Mouse (Mus musculus) hindbrain, embryonic 15.5 days (tissue): ENCODE data around the gene Ralgapa2. TPM values are rescaled to one million over a fixed set of nuclear protein-coding genes. Genes with fewer than 3 reads are reported as not detected.
A peak's percentile ranks its signal among the peaks of the same experiment; 100 is the strongest.

Experiments
- ATAC-seq: fragments of 200-750 bp; cut with Nextera tagmentation; 2 replicates; pipeline ENCODE4 v1.8.0; 2017; ENCODE audit warnings: low read depth, moderate number of reproducible peaks, moderate TSS enrichment; ENCODE audit not compliant: low FRiP score
- H3K27ac ChIP-seq: fragments of 300-500 bp; sonication (generic); replicated peaks from 2 replicates; pipeline ENCODE4 v1.5.1; 2015; ENCODE audit warnings: mild to moderate bottlenecking, inconsistent platforms
- H3K27me3 ChIP-seq: fragments of 300-500 bp; sonication (generic); 2 replicates; pipeline ENCODE4 v1.6.1; 2015; ENCODE audit warnings: control low read depth, inconsistent platforms
- H3K36me3 ChIP-seq: fragments of 300-500 bp; sonication (generic); 2 replicates; pipeline ENCODE4 v1.6.1; 2015; ENCODE audit warnings: control low read depth, inconsistent platforms
- H3K4me1 ChIP-seq: fragments of 300-500 bp; sonication (generic); replicated peaks from 2 replicates; pipeline ENCODE4 v1.6.1; 2015; ENCODE audit warnings: control low read depth, inconsistent platforms
- H3K4me2 ChIP-seq: fragments of 300-500 bp; sonication (generic); 2 replicates; pipeline ENCODE4 v1.6.1; 2015; ENCODE audit warnings: moderate library complexity, mild to moderate bottlenecking, inconsistent platforms
- H3K4me3 ChIP-seq: fragments of 300-500 bp; sonication (generic); 2 replicates; pipeline ENCODE4 v1.5.1; 2015; ENCODE audit warnings: mild to moderate bottlenecking, inconsistent platforms
- H3K9ac ChIP-seq: fragments of 300-500 bp; sonication (generic); 2 replicates; pipeline ENCODE4 v1.6.1; 2015; ENCODE audit warnings: inconsistent platforms
- H3K9me3 ChIP-seq: fragments of 300-500 bp; sonication (generic); 2 replicates; pipeline ENCODE4 v1.6.1; 2016; ENCODE audit warnings: control low read depth, inconsistent platforms
- WGBS: fragments of 180-500 bp; shearing (Covaris S2); methylation state at CpG from one replicate; pipeline ENCODE4 v1.1.7; 2015; 5-methylcytosine and 5-hydroxymethylcytosine counted together
- polyA plus RNA-seq: library from polyadenylated mRNA; unstranded; fragments of >200 nt; fragmentation: Nextera tagmentation; extraction: Ambion mirVana; gene quantifications from 2 replicates; pipeline ENCODE4 v1.2.1, GENCODE M21; 2015

Gene Ralgapa2
- polyA plus RNA-seq, 1 experiment from 2014 or later: 10.1 TPM

GRCm38 (mm10) chr2:146423032-146423691 is 89.0 kb downstream of the Ralgapa2 start:
- ATAC-seq: no peak

GRCm38 (mm10) chr2:146416283-146416682 is 95.9 kb downstream of the Ralgapa2 start:
- Histone ChIP-seq H3K4me1 (peaks cover 9% of the 10 kb centered on the region; the same call in 1 of the 2 replicates), H3K27ac (no peak overlapping the region), H3K4me2 (no peak overlapping the region), H3K9ac (no peak overlapping the region), H3K36me3 (peaks cover 9% of the 10 kb centered on the region; the same call in 1 of the 2 replicates), H3K9me3 (no peaks in the 10 kb centered on the region), H3K27me3 (no peaks in the 10 kb centered on the region), H3K4me3 (no peak overlapping the region)
- 91% methylated on average over 2 of the region's 2 CpGs for WGBS
- ATAC-seq: no peak

More at GRCm38 (mm10) chr2:146423032-146423691, 89.0 kb downstream of the Ralgapa2 start:
- Histone ChIP-seq H3K27ac (no peak overlapping the region), H3K36me3 (peaks cover 14% of the 10 kb centered on the region), H3K9me3 (no peaks in the 10 kb centered on the region), H3K4me1 (no peaks in the 10 kb centered on the region), H3K4me2 (no peak overlapping the region), H3K27me3 (no peaks in the 10 kb centered on the region), H3K4me3 (no peak overlapping the region), H3K9ac (no peak overlapping the region)
- WGBS: 79% methylated on average over 5 of the region's 5 CpGs

- Histone ChIP-seq H3K4me1 (peaks cover 9% of the 10 kb centered on the region; the same call in 1 of the 2 replicates), H3K27me3 (no peaks in the 10 kb centered on the region), H3K4me2 (peak overlapping the region; percentile 40), H3K36me3 (peaks cover 10% of the 10 kb centered on the region; the same call in 1 of the 2 replicates), H3K27ac (peak overlapping the region; percentile 77), H3K4me3 (no peak overlapping the region), H3K9me3 (no peaks in the 10 kb centered on the region), H3K9ac (no peak overlapping the region)
- ATAC-seq: peak; percentile 96
- 26% methylated on average over 8 of the region's 8 CpGs for WGBS
These were observed 97.5 kb downstream of the Ralgapa2 start for GRCm38 (mm10) chr2:146414484-146415291.

- H3K4me2 ChIP-seq: no peak overlapping the region
- peaks cover 9% of the 10 kb centered on the region; the same call in 1 of the 2 replicates for H3K4me1 ChIP-seq
- peaks cover 13% of the 10 kb centered on the region for H3K36me3 ChIP-seq
- no peak overlapping the region for H3K4me3 ChIP-seq
- no peaks in the 10 kb centered on the region for H3K9me3 ChIP-seq
- 81% methylated on average over 9 of the region's 9 CpGs for WGBS
- no peak overlapping the region for H3K9ac ChIP-seq
- ATAC-seq: no peak
- no peaks in the 10 kb centered on the region for H3K27me3 ChIP-seq
- H3K27ac ChIP-seq: no peak overlapping the region
These were observed 99.4 kb downstream of the Ralgapa2 start for GRCm38 (mm10) chr2:146412733-146413132.

- Histone ChIP-seq H3K9ac (no peak overlapping the region), H3K9me3 (no peaks in the 10 kb centered on the region), H3K27me3 (no peaks in the 10 kb centered on the region), H3K4me2 (no peak overlapping the region), H3K36me3 (peaks cover 13% of the 10 kb centered on the region), H3K27ac (no peak overlapping the region), H3K4me1 (peaks cover 9% of the 10 kb centered on the region; the same call in 1 of the 2 replicates), H3K4me3 (no peak overlapping the region)
- no peak for ATAC-seq
- WGBS: 86% methylated on average over 5 of the region's 5 CpGs
These were observed 100.2 kb downstream of the Ralgapa2 start for GRCm38 (mm10) chr2:146411904-146412303.

GRCm38 (mm10) chr2:146407078-146407477 is 105.1 kb downstream of the Ralgapa2 start:
- Histone ChIP-seq H3K9ac (no peak overlapping the region), H3K36me3 (peaks cover 21% of the 10 kb centered on the region), H3K27me3 (no peaks in the 10 kb centered on the region), H3K9me3 (no peaks in the 10 kb centered on the region), H3K4me2 (no peak overlapping the region), H3K4me3 (no peak overlapping the region), H3K27ac (no peak overlapping the region), H3K4me1 (no peaks in the 10 kb centered on the region)
- WGBS: 92% methylated on average over 4 of the region's 4 CpGs
- no peak for ATAC-seq

GRCm38 (mm10) chr2:146401588-146401987 is 110.6 kb downstream of the Ralgapa2 start:
- Histone ChIP-seq H3K4me3 (no peak overlapping the region), H3K27me3 (no peaks in the 10 kb centered on the region), H3K27ac (no peak overlapping the region), H3K4me1 (no peaks in the 10 kb centered on the region), H3K36me3 (0 out of 2 replicates have a peak, but pooled peaks cover 11% of the 10 kb centered on the region), H3K4me2 (no peak overlapping the region), H3K9me3 (no peaks in the 10 kb centered on the region), H3K9ac (no peak overlapping the region)
- ATAC-seq: no peak

GRCm38 (mm10) chr2:146400738-146401137 is 111.4 kb downstream of the Ralgapa2 start:
- ATAC-seq: no peak

GRCm38 (mm10) chr2:146398211-146398865 is 113.8 kb downstream of the Ralgapa2 start:
- Histone ChIP-seq H3K4me3 (no peak overlapping the region), H3K4me1 (no peaks in the 10 kb centered on the region), H3K9ac (no peak overlapping the region), H3K9me3 (no peaks in the 10 kb centered on the region), H3K4me2 (no peak overlapping the region), H3K36me3 (0 out of 2 replicates have a peak, but pooled peaks cover 3% of the 10 kb centered on the region), H3K27ac (no peak overlapping the region), H3K27me3 (no peaks in the 10 kb centered on the region)
- WGBS: 87% methylated on average over 6 of the region's 6 CpGs
- ATAC-seq: no peak

More at GRCm38 (mm10) chr2:146400738-146401137, 111.4 kb downstream of the Ralgapa2 start:
- Histone ChIP-seq H3K36me3 (0 out of 2 replicates have a peak, but pooled peaks cover 11% of the 10 kb centered on the region), H3K27me3 (no peaks in the 10 kb centered on the region), H3K4me3 (no peak overlapping the region), H3K27ac (no peak overlapping the region), H3K9ac (no peak overlapping the region), H3K4me2 (no peak overlapping the region), H3K4me1 (no peaks in the 10 kb centered on the region), H3K9me3 (no peaks in the 10 kb centered on the region)
- 14% methylated on average over 2 of the region's 2 CpGs for WGBS

- no peak overlapping the region for H3K4me3 ChIP-seq
- H3K36me3 ChIP-seq: peaks cover 16% of the 10 kb centered on the region
- H3K27ac ChIP-seq: no peak overlapping the region
- H3K9me3 ChIP-seq: no peaks in the 10 kb centered on the region
- 92% methylated on average over 2 of the region's 2 CpGs for WGBS
- H3K9ac ChIP-seq: no peak overlapping the region
- no peaks in the 10 kb centered on the region for H3K27me3 ChIP-seq
- H3K4me2 ChIP-seq: no peak overlapping the region
- H3K4me1 ChIP-seq: no peaks in the 10 kb centered on the region
- ATAC-seq: no peak
These were observed 124.9 kb downstream of the Ralgapa2 start for GRCm38 (mm10) chr2:146387211-146387610.

GRCm38 (mm10) chr2:146384582-146384981 is 127.6 kb downstream of the Ralgapa2 start:
- no peak for ATAC-seq

GRCm38 (mm10) chr2:146376293-146376692 is 135.9 kb downstream of the Ralgapa2 start:
- WGBS: 83% methylated on average over 5 of the region's 5 CpGs

More at GRCm38 (mm10) chr2:146384582-146384981, 127.6 kb downstream of the Ralgapa2 start:
- Histone ChIP-seq H3K9ac (no peak overlapping the region), H3K36me3 (0 out of 2 replicates have a peak, but pooled peaks cover 7% of the 10 kb centered on the region), H3K4me1 (no peaks in the 10 kb centered on the region), H3K9me3 (no peaks in the 10 kb centered on the region), H3K4me3 (no peak overlapping the region), H3K27ac (no peak overlapping the region), H3K4me2 (no peak overlapping the region), H3K27me3 (no peaks in the 10 kb centered on the region)
- WGBS: 43% methylated on average over 1 of the region's 1 CpGs

More at GRCm38 (mm10) chr2:146376293-146376692, 135.9 kb downstream of the Ralgapa2 start:
- Histone ChIP-seq H3K27me3 (no peaks in the 10 kb centered on the region), H3K9ac (no peak overlapping the region), H3K27ac (no peak overlapping the region), H3K4me2 (no peak overlapping the region), H3K4me3 (no peak overlapping the region), H3K9me3 (no peaks in the 10 kb centered on the region), H3K4me1 (no peaks in the 10 kb centered on the region), H3K36me3 (no peaks in the 10 kb centered on the region)
- ATAC-seq: no peak
